Mouse (Mus musculus) monocyte, adult 5-6 weeks (primary cell): ENCODE data around the gene Best2. TPM values are rescaled to one million over a fixed set of nuclear protein-coding genes. Genes with fewer than 3 reads are reported as not detected.

Experiments
- ATAC-seq: fragments of 153-309, 156-312 bp; replicated peaks from 2 replicates; pipeline ENCODE4 v1.8.0; 2017; ENCODE audit warnings: mild to moderate bottlenecking; ENCODE audit not compliant: low TSS enrichment, insufficient number of reproducible peaks, severe bottlenecking, poor library complexity, low FRiP score
- total RNA-seq: library from RNA; stranded (forward); fragments of 200-1000, 200-491, 200-594 nt; gene quantifications from 3 replicates; pipeline ENCODE4 v1.2.3, GENCODE M21; 2017

The Best2 gene
- total RNA-seq, 1 experiment from 2014 or later: not detected

- peak; percentile 41 for ATAC-seq
These were observed 28.5 kb downstream of the Best2 start for GRCm38 (mm10) chr8:84985684-84986378.

- ATAC-seq: no peak
These were observed 29.2 kb downstream of the Best2 start for GRCm38 (mm10) chr8:84985049-84985683.

- no peak for ATAC-seq
These were observed 29.9 kb downstream of the Best2 start for GRCm38 (mm10) chr8:84984294-84985048.

GRCm38 (mm10) chr8:84982499-84983011 is 31.8 kb downstream of the Best2 start:
- peak; percentile 15 for ATAC-seq

GRCm38 (mm10) chr8:84981644-84982498 is 32.5 kb downstream of the Best2 start:
- no peak for ATAC-seq

- ATAC-seq: no peak
These were observed 33.5 kb downstream of the Best2 start for GRCm38 (mm10) chr8:84980622-84981358.

GRCm38 (mm10) chr8:84979599-84980421 is 34.5 kb downstream of the Best2 start:
- peak; percentile 44 for ATAC-seq

- peak; percentile 30 for ATAC-seq
These were observed 35.9 kb downstream of the Best2 start, which contains the start of gene Junb for GRCm38 (mm10) chr8:84978248-84978940. Junb (minus strand) TSS chr8:84978718.

- ATAC-seq: no peak
These were observed 36.7 kb downstream of the Best2 start for GRCm38 (mm10) chr8:84977435-84978247.

- ATAC-seq: no peak
These were observed 37.4 kb downstream of the Best2 start for GRCm38 (mm10) chr8:84976763-84977434.

- ATAC-seq: peak; percentile 25
These were observed 38.1 kb downstream of the Best2 start for GRCm38 (mm10) chr8:84976031-84976762.

GRCm38 (mm10) chr8:84975434-84975833 is 38.9 kb downstream of the Best2 start:
- ATAC-seq: no peak

- ATAC-seq: no peak
These were observed 39.7 kb downstream of the Best2 start for GRCm38 (mm10) chr8:84974543-84975142.

GRCm38 (mm10) chr8:84973803-84974542 is 40.4 kb downstream of the Best2 start:
- ATAC-seq: 0 out of 2 replicates have a peak, but pooled peaks have one; percentile 15
